Comparison of ENCODE assay signal across 27 mouse cellular contexts in the genomic region with DNA sequence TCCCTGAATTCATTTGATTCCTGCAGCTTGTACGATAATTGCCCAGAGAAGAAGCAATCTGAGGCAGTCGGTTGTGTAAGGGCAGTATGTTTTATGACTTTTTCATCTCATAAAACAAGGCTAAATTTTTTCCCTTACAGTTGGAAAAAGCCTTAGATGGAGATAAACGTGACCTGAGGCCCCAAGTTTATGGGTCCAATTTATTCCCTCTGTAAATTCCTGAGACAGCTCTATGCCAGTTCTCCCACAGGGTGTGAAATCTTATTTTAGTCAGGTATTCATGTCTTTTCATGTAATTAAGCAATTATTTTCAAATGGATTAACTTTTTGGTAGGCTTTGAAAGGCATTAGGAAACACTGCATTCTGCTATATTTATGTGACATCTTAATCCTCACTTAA.
DNase-seq lines count a peak whose midpoint lies in the region; ATAC-seq lines count a peak whose summit lies in the region.
"Had no signal": no experiment of that assay in that cellular context is flagged by ENCODE, and none has a peak within 500 bp of the region (broad histone marks: within the 10 kb centered on the region; RNA-seq: fewer than 3 reads in every experiment).

No protein-coding gene starts in this region.

- peaks cover 4% of the 10 kb centered on the region; the same call in 1 of the 2 replicates for H3K4me1 ChIP-seq in limb, embryonic 13.5 days
- no peaks in the 10 kb centered on the region for H3K4me1 ChIP-seq in limb, embryonic 10.5 days
- H3K4me1 ChIP-seq in neural tube, embryonic 13.5 days (replicated peaks): no peaks in the 10 kb centered on the region
- H3K4me1 ChIP-seq: embryonic facial prominence, embryonic 12.5 days; embryonic facial prominence, embryonic 15.5 days; forebrain, embryonic 13.5 days; heart, embryonic 10.5 days; heart, embryonic 13.5 days had no signal

- H3K9ac ChIP-seq in limb, embryonic 13.5 days: no peak overlapping the region
- no peak overlapping the region for H3K9ac ChIP-seq in neural tube, embryonic 13.5 days
- H3K9ac ChIP-seq: embryonic facial prominence, embryonic 12.5 days; embryonic facial prominence, embryonic 15.5 days; forebrain, embryonic 13.5 days; heart, embryonic 13.5 days; hindbrain, embryonic 14.5 days had no signal

- ATAC-seq in limb, embryonic 13.5 days (ENCODE audit: low FRiP score, low read depth): peak; percentile 28; the same call in 1 of the 2 replicates
- ATAC-seq in neural tube, embryonic 13.5 days (ENCODE audit: low read depth): peak; percentile 59; the same call in 1 of the 2 replicates
- ATAC-seq: activated CD4-positive, CD25-positive, alpha-beta regulatory T cell, adult 4 months; forebrain, embryonic 13.5 days; forebrain, embryonic 16.5 days; hindbrain, postnatal 0 days had no signal

- H3K4me2 ChIP-seq in limb, embryonic 13.5 days (replicated peaks): no peak overlapping the region
- no peak overlapping the region for H3K4me2 ChIP-seq in neural tube, embryonic 13.5 days
- H3K4me2 ChIP-seq: embryonic facial prominence, embryonic 12.5 days; embryonic facial prominence, embryonic 15.5 days; forebrain, embryonic 13.5 days; heart, embryonic 13.5 days; hindbrain, embryonic 14.5 days had no signal

- H3K4me3 ChIP-seq in limb, embryonic 13.5 days: no peak overlapping the region
- no peak overlapping the region for H3K4me3 ChIP-seq in limb, embryonic 10.5 days
- no peak overlapping the region for H3K4me3 ChIP-seq in neural tube, embryonic 13.5 days
- H3K4me3 ChIP-seq: embryonic facial prominence, embryonic 12.5 days; embryonic facial prominence, embryonic 15.5 days; forebrain, embryonic 13.5 days; heart, embryonic 10.5 days; heart, embryonic 13.5 days had no signal

- no peaks in the 10 kb centered on the region for H3K9me3 ChIP-seq in limb, embryonic 13.5 days
- H3K9me3 ChIP-seq in limb, embryonic 10.5 days (replicated peaks): no peaks in the 10 kb centered on the region
- H3K9me3 ChIP-seq in neural tube, embryonic 13.5 days: no peaks in the 10 kb centered on the region
- H3K9me3 ChIP-seq: embryonic facial prominence, embryonic 12.5 days; embryonic facial prominence, embryonic 15.5 days; forebrain, embryonic 13.5 days; heart, embryonic 10.5 days; heart, embryonic 13.5 days had no signal

- no peak overlapping the region for H3K27ac ChIP-seq in limb, embryonic 13.5 days
- no peak overlapping the region for H3K27ac ChIP-seq in limb, embryonic 10.5 days
- H3K27ac ChIP-seq in neural tube, embryonic 13.5 days (replicated peaks): no peak overlapping the region
- H3K27ac ChIP-seq: embryonic facial prominence, embryonic 12.5 days; embryonic facial prominence, embryonic 15.5 days; forebrain, embryonic 13.5 days; heart, embryonic 10.5 days; heart, embryonic 13.5 days; hindbrain, embryonic 14.5 days; hindbrain, postnatal 0 days had no signal

- no peaks in the 10 kb centered on the region for H3K36me3 ChIP-seq in limb, embryonic 13.5 days
- H3K36me3 ChIP-seq in limb, embryonic 10.5 days: no peaks in the 10 kb centered on the region
- H3K36me3 ChIP-seq in neural tube, embryonic 13.5 days: no peaks in the 10 kb centered on the region
- H3K36me3 ChIP-seq: embryonic facial prominence, embryonic 12.5 days; embryonic facial prominence, embryonic 15.5 days; heart, embryonic 10.5 days; heart, embryonic 13.5 days had no signal

- no peak for DNase-seq in limb, embryonic 10.5 days (ENCODE audit: low spot score)
- peak; percentile 16 for DNase-seq in gonadal fat pad, adult 2 months (ENCODE audit: low read depth)
- no peak for DNase-seq in thymus, postnatal 36 days
- DNase-seq in thymus, postnatal 0 days (ENCODE audit: low spot score): no peak
- no peak for DNase-seq in heart, adult 18-20 months
- DNase-seq: adrenal gland, adult 8-10 months; adrenal gland, postnatal 36 days; cerebellum, adult 11 months; cerebellum, adult 2 months; cerebellum, adult 9-11 months; cerebellum, postnatal 25 days; gastrocnemius, postnatal 10 days; gastrocnemius, postnatal 36 days; heart, adult 11 months; heart, postnatal 14 days; heart, postnatal 4 days had no signal

- H3K27me3 ChIP-seq in limb, embryonic 13.5 days: no peaks in the 10 kb centered on the region
- H3K27me3 ChIP-seq in limb, embryonic 10.5 days (ENCODE audit: low read depth, poor library complexity, severe bottlenecking): no peaks in the 10 kb centered on the region
- no peaks in the 10 kb centered on the region for H3K27me3 ChIP-seq in neural tube, embryonic 13.5 days
- H3K27me3 ChIP-seq: embryonic facial prominence, embryonic 12.5 days; embryonic facial prominence, embryonic 15.5 days; forebrain, embryonic 13.5 days; heart, embryonic 13.5 days had no signal

- WGBS in limb, embryonic 13.5 days: 12% methylated on average over 3 of the region's 3 CpGs
- 62% methylated on average over 3 of the region's 3 CpGs for WGBS in limb, embryonic 10.5 days
- WGBS in neural tube, embryonic 13.5 days: 14% methylated on average over 3 of the region's 3 CpGs
